Mouse (Mus musculus): ENCODE results near the gene Ppp2r5e. TPM values are rescaled to one million over a fixed set of nuclear protein-coding genes. Genes with fewer than 3 reads are reported as not detected.
"Not testable (repeated sequence)": the region's sequence is repeated elsewhere in the genome, so short reads cannot be mapped to it uniquely, and the experiment has no call there.

Ppp2r5e gene
- polyA plus RNA-seq, 1 experiment = 27.6 TPM

GRCm38 (mm10) chr12:75464016-75464769 is 131.9 kb downstream of the Ppp2r5e start:
- H3K4me1 ChIP-seq (ENCODE audit: control insufficient read depth, insufficient read depth, low read length) = peaks cover 3% of the 10 kb centered on the region; the same call in 1 of the 2 replicates
- TF ChIP-seq CTCF (IDR thresholded peaks at IDR 0.05; ENCODE audit: low read depth, low read length) (peak; percentile 31; the same call in 1 of the 2 replicates), POLR2A (IDR thresholded peaks at IDR 0.05; ENCODE audit: borderline replicate concordance, low read depth, low read length) (no peak)
- H3K4me3 ChIP-seq (ENCODE audit: insufficient read depth, low read length) = no peak overlapping the region
- H3K27ac ChIP-seq (ENCODE audit: insufficient read depth, low read depth, low read length) = no peak overlapping the region

DNA sequence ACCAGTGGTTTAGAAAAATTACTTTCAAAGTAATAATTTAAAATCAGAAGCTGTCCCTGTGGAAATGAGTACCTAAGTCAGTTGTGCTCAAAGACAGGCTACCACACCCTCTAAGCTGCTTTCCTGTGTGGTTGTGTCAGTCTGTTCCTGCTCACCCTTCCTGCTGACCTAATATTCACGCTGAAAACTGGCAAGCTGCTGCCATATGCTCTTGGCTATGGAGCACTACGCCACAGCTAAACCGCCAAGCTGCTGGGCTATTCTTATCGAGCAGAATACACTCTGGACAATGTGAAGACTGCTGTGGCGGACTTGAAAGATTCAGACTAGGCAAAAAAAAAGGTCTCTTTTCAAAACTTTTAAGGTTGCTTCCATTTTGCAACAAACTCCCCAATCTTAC is 135.5 kb downstream of the Ppp2r5e start:
- no peak for TF ChIP-seq POLR2A (IDR thresholded peaks at IDR 0.05; ENCODE audit: borderline replicate concordance, low read depth, low read length)
- TF ChIP-seq CTCF (IDR thresholded peaks at IDR 0.05; ENCODE audit: low read depth, low read length) = no peak
- Histone ChIP-seq H3K4me3 (ENCODE audit: insufficient read depth, low read length) (no peak overlapping the region), H3K27ac (ENCODE audit: insufficient read depth, low read depth, low read length) (no peak overlapping the region), H3K4me1 (ENCODE audit: control insufficient read depth, insufficient read depth, low read length) (peaks cover 3% of the 10 kb centered on the region; the same call in 1 of the 2 replicates)

DNA sequence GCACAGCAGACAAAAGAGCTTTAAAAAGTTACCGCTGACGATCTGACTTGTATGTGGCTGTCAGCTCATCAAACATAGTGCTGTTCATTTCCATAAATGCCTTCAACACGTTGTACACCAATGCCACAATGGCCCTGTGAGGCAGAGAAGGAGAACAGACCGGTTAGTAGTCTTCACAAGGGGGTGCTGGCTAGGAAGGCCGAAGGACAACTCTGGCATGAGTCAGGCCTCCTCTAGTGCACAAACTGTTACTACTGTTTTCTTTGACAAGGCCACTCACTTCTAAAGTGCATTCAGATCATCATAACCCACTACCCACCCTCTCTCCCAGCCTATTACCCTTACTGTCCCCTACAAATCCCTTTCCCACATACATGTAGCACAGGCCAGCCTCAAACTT is 136.4 kb downstream of the Ppp2r5e start:
- Histone ChIP-seq H3K4me1 (ENCODE audit: control insufficient read depth, insufficient read depth, low read length) (peaks cover 3% of the 10 kb centered on the region; the same call in 1 of the 2 replicates), H3K27ac (ENCODE audit: insufficient read depth, low read depth, low read length) (no peak overlapping the region), H3K4me3 (ENCODE audit: insufficient read depth, low read length) (no peak overlapping the region)
- TF ChIP-seq POLR2A (IDR thresholded peaks at IDR 0.05; ENCODE audit: borderline replicate concordance, low read depth, low read length) (no peak), CTCF (IDR thresholded peaks at IDR 0.05; ENCODE audit: low read depth, low read length) (no peak)

DNA sequence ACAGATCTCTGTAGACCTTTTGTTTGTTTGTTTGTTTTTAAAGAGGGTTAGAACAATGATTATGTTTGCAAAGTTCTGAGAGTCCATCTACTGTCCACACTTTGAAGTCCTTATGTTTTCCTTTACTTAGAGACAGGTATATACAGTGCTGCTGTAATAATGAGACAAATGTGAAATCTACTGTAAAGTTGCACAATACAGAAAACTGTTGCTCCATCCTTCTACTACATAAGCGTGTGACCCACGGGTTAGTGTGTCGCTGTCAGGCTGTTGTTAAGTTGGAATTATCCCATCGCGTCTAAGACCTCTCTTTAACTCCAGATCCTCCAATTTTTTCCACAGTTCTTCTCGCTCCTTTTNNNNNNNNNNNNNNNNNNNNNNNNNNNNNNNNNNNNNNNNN is 142.6 kb downstream of the Ppp2r5e start:
- TF ChIP-seq CTCF (IDR thresholded peaks at IDR 0.05; ENCODE audit: low read depth, low read length) (no peak), POLR2A (IDR thresholded peaks at IDR 0.05; ENCODE audit: borderline replicate concordance, low read depth, low read length) (no peak)
- H3K27ac ChIP-seq (ENCODE audit: insufficient read depth, low read depth, low read length) = no peak overlapping the region
- H3K4me3 ChIP-seq (ENCODE audit: insufficient read depth, low read length) = no peak overlapping the region
- H3K4me1 ChIP-seq (ENCODE audit: control insufficient read depth, insufficient read depth, low read length) = peaks cover 16% of the 10 kb centered on the region

DNA sequence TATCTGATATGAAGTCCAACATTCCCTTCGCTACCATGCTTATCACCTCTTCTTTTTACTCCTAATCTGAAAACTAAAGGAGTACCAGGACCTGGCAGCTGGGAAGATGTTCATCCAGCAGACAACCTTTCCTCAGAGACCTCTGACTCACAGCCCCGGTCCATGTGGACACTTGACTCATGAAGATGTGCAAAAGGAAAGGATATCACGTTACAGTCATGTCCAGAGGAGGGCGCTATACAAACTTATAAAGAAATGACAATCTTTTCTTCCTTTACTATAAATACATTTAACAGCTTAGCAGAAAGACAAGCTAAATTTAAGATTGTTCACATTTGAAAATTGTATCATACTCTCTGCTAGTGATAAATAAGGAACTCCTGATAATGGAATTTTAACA is 143.0 kb downstream of the Ppp2r5e start:
- TF ChIP-seq CTCF (IDR thresholded peaks at IDR 0.05; ENCODE audit: low read depth, low read length) = peak; percentile 15; the same call in 1 of the 2 replicates
- TF ChIP-seq POLR2A (IDR thresholded peaks at IDR 0.05; ENCODE audit: borderline replicate concordance, low read depth, low read length) = no peak

GRCm38 (mm10) chr12:75450592-75450991 is 145.5 kb downstream of the Ppp2r5e start:
- Histone ChIP-seq H3K4me3 (ENCODE audit: insufficient read depth, low read length) (no peak overlapping the region), H3K27ac (ENCODE audit: insufficient read depth, low read depth, low read length) (no peak overlapping the region), H3K4me1 (ENCODE audit: control insufficient read depth, insufficient read depth, low read length) (peaks cover 42% of the 10 kb centered on the region)
- no peak for TF ChIP-seq POLR2A (IDR thresholded peaks at IDR 0.05; ENCODE audit: borderline replicate concordance, low read depth, low read length)
- TF ChIP-seq CTCF (IDR thresholded peaks at IDR 0.05; ENCODE audit: low read depth, low read length) = no peak

More for the DNA sequence above, 143.0 kb downstream of the Ppp2r5e start:
- H3K4me3 ChIP-seq (ENCODE audit: insufficient read depth, low read length) = no peak overlapping the region
- H3K4me1 ChIP-seq (ENCODE audit: control insufficient read depth, insufficient read depth, low read length) = peaks cover 19% of the 10 kb centered on the region
- no peak overlapping the region for H3K27ac ChIP-seq (ENCODE audit: insufficient read depth, low read depth, low read length)

- Histone ChIP-seq H3K4me3 (ENCODE audit: insufficient read depth, low read length) (no peak overlapping the region), H3K4me1 (ENCODE audit: control insufficient read depth, insufficient read depth, low read length) (peaks cover 45% of the 10 kb centered on the region), H3K27ac (ENCODE audit: insufficient read depth, low read depth, low read length) (no peak overlapping the region)
- no peak for TF ChIP-seq POLR2A (IDR thresholded peaks at IDR 0.05; ENCODE audit: borderline replicate concordance, low read depth, low read length)
- TF ChIP-seq CTCF (IDR thresholded peaks at IDR 0.05; ENCODE audit: low read depth, low read length) = no peak
Observed at GRCm38 (mm10) chr12:75450011-75450410, 146.0 kb downstream of the Ppp2r5e start.

GRCm38 (mm10) chr12:75449475-75449966 is 146.5 kb downstream of the Ppp2r5e start:
- peaks cover 46% of the 10 kb centered on the region for H3K4me1 ChIP-seq (ENCODE audit: control insufficient read depth, insufficient read depth, low read length)
- TF ChIP-seq CTCF (IDR thresholded peaks at IDR 0.05; ENCODE audit: low read depth, low read length) = no peak
- no peak for TF ChIP-seq POLR2A (IDR thresholded peaks at IDR 0.05; ENCODE audit: borderline replicate concordance, low read depth, low read length)
- H3K27ac ChIP-seq (ENCODE audit: insufficient read depth, low read depth, low read length) = peak overlapping the region; percentile 74
- H3K4me3 ChIP-seq (ENCODE audit: insufficient read depth, low read length) = peak overlapping the region; percentile 60

DNA sequence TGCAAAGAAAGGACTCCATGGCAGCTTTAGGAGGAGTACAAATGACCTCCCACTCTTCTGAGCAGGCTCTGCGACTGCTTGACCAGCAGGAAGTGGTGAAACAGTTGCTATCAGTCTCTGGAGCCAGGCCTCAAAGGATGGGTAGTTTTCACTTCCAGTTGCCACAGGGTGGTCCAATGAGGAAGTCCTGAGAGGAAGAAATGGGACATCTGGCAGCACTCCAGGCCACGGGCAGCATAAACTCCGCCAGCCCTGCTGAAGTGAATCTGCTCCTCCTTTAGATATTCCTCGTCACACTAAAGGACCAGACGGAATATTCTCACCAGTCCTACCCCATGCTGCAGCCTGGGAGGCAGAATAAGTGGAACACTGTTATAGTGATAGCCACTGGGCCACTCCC is 147.1 kb downstream of the Ppp2r5e start:
- Histone ChIP-seq H3K4me1 (ENCODE audit: control insufficient read depth, insufficient read depth, low read length) (peaks cover 51% of the 10 kb centered on the region), H3K4me3 (ENCODE audit: insufficient read depth, low read length) (peak overlapping the region; percentile 60), H3K27ac (ENCODE audit: insufficient read depth, low read depth, low read length) (peak overlapping the region; percentile 74)
- no peak for TF ChIP-seq POLR2A (IDR thresholded peaks at IDR 0.05; ENCODE audit: borderline replicate concordance, low read depth, low read length)
- TF ChIP-seq CTCF (IDR thresholded peaks at IDR 0.05; ENCODE audit: low read depth, low read length) = no peak

DNA sequence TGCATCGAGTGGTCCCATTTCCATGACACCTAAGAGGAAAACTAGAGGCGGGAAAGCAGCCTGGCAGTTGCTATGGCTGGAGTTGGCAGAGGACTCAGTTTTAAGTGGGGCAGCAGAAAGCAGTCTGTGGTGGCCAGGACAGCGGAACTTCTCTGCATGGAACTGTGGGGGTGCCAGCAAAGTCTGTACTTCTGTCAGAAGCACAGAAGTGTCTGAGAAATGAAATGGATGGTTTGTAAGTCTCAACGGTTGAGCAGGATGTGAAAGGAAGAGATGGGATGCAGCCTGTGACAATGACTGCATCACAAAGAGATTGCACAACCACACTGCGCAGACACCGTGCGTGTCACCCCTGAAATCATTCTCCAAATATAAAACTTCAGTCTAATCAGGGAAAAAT is 149.8 kb downstream of the Ppp2r5e start:
- no peak for TF ChIP-seq CTCF (IDR thresholded peaks at IDR 0.05; ENCODE audit: low read depth, low read length)
- no peak for TF ChIP-seq POLR2A (IDR thresholded peaks at IDR 0.05; ENCODE audit: borderline replicate concordance, low read depth, low read length)
- Histone ChIP-seq H3K27ac (ENCODE audit: insufficient read depth, low read depth, low read length) (no peak overlapping the region), H3K4me1 (ENCODE audit: control insufficient read depth, insufficient read depth, low read length) (peaks cover 46% of the 10 kb centered on the region), H3K4me3 (ENCODE audit: insufficient read depth, low read length) (no peak overlapping the region)

- H3K27ac ChIP-seq (ENCODE audit: insufficient read depth, low read depth, low read length); H3K4me1 ChIP-seq (ENCODE audit: control insufficient read depth, insufficient read depth, low read length); H3K4me3 ChIP-seq (ENCODE audit: insufficient read depth, low read length): not testable (repeated sequence)
Observed at GRCm38 (mm10) chr12:75432400-75432799, 163.6 kb downstream of the Ppp2r5e start.
